Mouse (Mus musculus) C2C12 (cell line): ENCODE measurements around the gene Wars2.

ENCODE experiments used
- CTCF ChIP-seq: IDR thresholded peaks from one replicate; pipeline ENCODE4 v1.5.1; 2011; ENCODE audit not compliant: control insufficient read depth, insufficient read depth, insufficient read length
- USF1 ChIP-seq: IDR thresholded peaks from one replicate; pipeline ENCODE4 v1.6.1; 2011; ENCODE audit warnings: low read depth, mild to moderate bottlenecking, control low read depth, moderate library complexity

- TF ChIP-seq CTCF (no peak), USF1 (no peak)
These were observed 32.3 kb downstream of the Wars2 start for GRCm38 (mm10) chr3:99173178-99173577.
